Mouse (Mus musculus): ENCODE results near the gene Tenm2. TPM values are rescaled to one million over a fixed set of nuclear protein-coding genes. Genes with fewer than 3 reads are reported as not detected.

Gene Tenm2
- polyA plus RNA-seq, 1 experiment from 2014 or later: 1.5 TPM

GRCm38 (mm10) chr11:37226943-37227342 is 8.8 kb downstream of the Tenm2 start:
- 73% methylated on average over 10 of the region's 10 CpGs for WGBS
- no peaks in the 10 kb centered on the region for H3K4me1 ChIP-seq (ENCODE audit: control insufficient read depth, insufficient read depth, low read length)
- H3K9ac ChIP-seq (replicated peaks; ENCODE audit: low read length): no peak overlapping the region
- no peak overlapping the region for H3K4me3 ChIP-seq (ENCODE audit: low read depth, low read length)
- no peak overlapping the region for H3K4me2 ChIP-seq (ENCODE audit: low read depth, low read length)
- no peaks in the 10 kb centered on the region for H3K36me3 ChIP-seq (replicated peaks; ENCODE audit: control insufficient read depth, insufficient read depth, low read depth, low read length)
- ATAC-seq (replicated peaks; ENCODE audit: insufficient number of reproducible peaks, low FRiP score, low TSS enrichment, low read depth): no peak
- H3K9me3 ChIP-seq (replicated peaks; ENCODE audit: control insufficient read depth, low read length): no peaks in the 10 kb centered on the region
- no peaks in the 10 kb centered on the region for H3K27me3 ChIP-seq (ENCODE audit: control insufficient read depth, insufficient read depth, low read length)
- H3K27ac ChIP-seq (replicated peaks; ENCODE audit: low read depth, low read length): no peak overlapping the region
- no peak for DNase-seq (ENCODE audit: low spot score)

GRCm38 (mm10) chr11:37222737-37223136 is 13.0 kb downstream of the Tenm2 start:
- ATAC-seq (replicated peaks; ENCODE audit: insufficient number of reproducible peaks, low FRiP score, low TSS enrichment, low read depth): no peak

GRCm38 (mm10) chr11:37222056-37222455 is 13.7 kb downstream of the Tenm2 start:
- Histone ChIP-seq H3K9me3 (replicated peaks; ENCODE audit: control insufficient read depth, low read length) (no peaks in the 10 kb centered on the region), H3K9ac (replicated peaks; ENCODE audit: low read length) (no peak overlapping the region), H3K4me2 (ENCODE audit: low read depth, low read length) (no peak overlapping the region), H3K4me1 (ENCODE audit: control insufficient read depth, insufficient read depth, low read length) (no peaks in the 10 kb centered on the region), H3K36me3 (replicated peaks; ENCODE audit: control insufficient read depth, insufficient read depth, low read depth, low read length) (no peaks in the 10 kb centered on the region), H3K27ac (replicated peaks; ENCODE audit: low read depth, low read length) (no peak overlapping the region), H3K4me3 (ENCODE audit: low read depth, low read length) (no peak overlapping the region), H3K27me3 (ENCODE audit: control insufficient read depth, insufficient read depth, low read length) (no peaks in the 10 kb centered on the region)
- no peak for DNase-seq (ENCODE audit: low spot score)
- ATAC-seq (replicated peaks; ENCODE audit: insufficient number of reproducible peaks, low FRiP score, low TSS enrichment, low read depth): no peak
- WGBS: 76% methylated on average over 2 of the region's 2 CpGs

More at GRCm38 (mm10) chr11:37222737-37223136, 13.0 kb downstream of the Tenm2 start:
- no peaks in the 10 kb centered on the region for H3K36me3 ChIP-seq (replicated peaks; ENCODE audit: control insufficient read depth, insufficient read depth, low read depth, low read length)
- H3K9me3 ChIP-seq (replicated peaks; ENCODE audit: control insufficient read depth, low read length): no peaks in the 10 kb centered on the region
- H3K9ac ChIP-seq (replicated peaks; ENCODE audit: low read length): no peak overlapping the region
- DNase-seq (ENCODE audit: low spot score): no peak
- no peaks in the 10 kb centered on the region for H3K4me1 ChIP-seq (ENCODE audit: control insufficient read depth, insufficient read depth, low read length)
- no peak overlapping the region for H3K27ac ChIP-seq (replicated peaks; ENCODE audit: low read depth, low read length)
- H3K27me3 ChIP-seq (ENCODE audit: control insufficient read depth, insufficient read depth, low read length): no peaks in the 10 kb centered on the region
- no peak overlapping the region for H3K4me3 ChIP-seq (ENCODE audit: low read depth, low read length)
- H3K4me2 ChIP-seq (ENCODE audit: low read depth, low read length): no peak overlapping the region
- 63% methylated on average over 2 of the region's 2 CpGs for WGBS

- Histone ChIP-seq H3K9me3 (replicated peaks; ENCODE audit: control insufficient read depth, low read length) (no peaks in the 10 kb centered on the region), H3K27ac (replicated peaks; ENCODE audit: low read depth, low read length) (no peak overlapping the region), H3K4me1 (ENCODE audit: control insufficient read depth, insufficient read depth, low read length) (no peaks in the 10 kb centered on the region), H3K4me2 (ENCODE audit: low read depth, low read length) (no peak overlapping the region), H3K36me3 (replicated peaks; ENCODE audit: control insufficient read depth, insufficient read depth, low read depth, low read length) (no peaks in the 10 kb centered on the region), H3K4me3 (ENCODE audit: low read depth, low read length) (no peak overlapping the region), H3K27me3 (ENCODE audit: control insufficient read depth, insufficient read depth, low read length) (no peaks in the 10 kb centered on the region), H3K9ac (replicated peaks; ENCODE audit: low read length) (no peak overlapping the region)
- 81% methylated on average over 6 of the region's 6 CpGs for WGBS
- DNase-seq (ENCODE audit: low spot score) (no peak), ATAC-seq (replicated peaks; ENCODE audit: insufficient number of reproducible peaks, low FRiP score, low TSS enrichment, low read depth) (no peak)
Observed at GRCm38 (mm10) chr11:37220921-37221320, 14.8 kb downstream of the Tenm2 start.

- Histone ChIP-seq H3K36me3 (replicated peaks; ENCODE audit: control insufficient read depth, insufficient read depth, low read depth, low read length) (no peaks in the 10 kb centered on the region), H3K27ac (replicated peaks; ENCODE audit: low read depth, low read length) (no peak overlapping the region), H3K4me2 (ENCODE audit: low read depth, low read length) (no peak overlapping the region), H3K4me3 (ENCODE audit: low read depth, low read length) (no peak overlapping the region), H3K27me3 (ENCODE audit: control insufficient read depth, insufficient read depth, low read length) (no peaks in the 10 kb centered on the region), H3K4me1 (ENCODE audit: control insufficient read depth, insufficient read depth, low read length) (no peaks in the 10 kb centered on the region), H3K9me3 (replicated peaks; ENCODE audit: control insufficient read depth, low read length) (no peaks in the 10 kb centered on the region), H3K9ac (replicated peaks; ENCODE audit: low read length) (no peak overlapping the region)
- WGBS: 13% methylated on average over 3 of the region's 3 CpGs
- no peak for ATAC-seq (replicated peaks; ENCODE audit: insufficient number of reproducible peaks, low FRiP score, low TSS enrichment, low read depth)
- DNase-seq (ENCODE audit: low spot score): peak; percentile 78
Observed at GRCm38 (mm10) chr11:37186132-37186531, 49.6 kb downstream of the Tenm2 start.

GRCm38 (mm10) chr11:37177426-37177825 is 58.3 kb downstream of the Tenm2 start:
- no peak overlapping the region for H3K27ac ChIP-seq (replicated peaks; ENCODE audit: low read depth, low read length)

GRCm38 (mm10) chr11:37153933-37154880 is 81.6 kb downstream of the Tenm2 start:
- no peaks in the 10 kb centered on the region for H3K27me3 ChIP-seq (ENCODE audit: control insufficient read depth, insufficient read depth, low read length)
- no peak overlapping the region for H3K4me3 ChIP-seq (ENCODE audit: low read depth, low read length)
- H3K4me1 ChIP-seq (ENCODE audit: control insufficient read depth, insufficient read depth, low read length): no peaks in the 10 kb centered on the region
- H3K36me3 ChIP-seq (replicated peaks; ENCODE audit: control insufficient read depth, insufficient read depth, low read depth, low read length): no peaks in the 10 kb centered on the region
- no peak overlapping the region for H3K4me2 ChIP-seq (ENCODE audit: low read depth, low read length)
- H3K9ac ChIP-seq (replicated peaks; ENCODE audit: low read length): no peak overlapping the region
- DNase-seq (ENCODE audit: low spot score) (peak; percentile 45), ATAC-seq (replicated peaks; ENCODE audit: insufficient number of reproducible peaks, low FRiP score, low TSS enrichment, low read depth) (no peak; the same call in 1 of the 2 replicates)
- no peak overlapping the region for H3K27ac ChIP-seq (replicated peaks; ENCODE audit: low read depth, low read length)
- WGBS: 29% methylated on average over 13 of the region's 13 CpGs
- H3K9me3 ChIP-seq (replicated peaks; ENCODE audit: control insufficient read depth, low read length): no peaks in the 10 kb centered on the region

More at GRCm38 (mm10) chr11:37177426-37177825, 58.3 kb downstream of the Tenm2 start:
- Histone ChIP-seq H3K36me3 (replicated peaks; ENCODE audit: control insufficient read depth, insufficient read depth, low read depth, low read length) (no peaks in the 10 kb centered on the region), H3K4me1 (ENCODE audit: control insufficient read depth, insufficient read depth, low read length) (no peaks in the 10 kb centered on the region), H3K9ac (replicated peaks; ENCODE audit: low read length) (no peak overlapping the region), H3K9me3 (replicated peaks; ENCODE audit: control insufficient read depth, low read length) (no peaks in the 10 kb centered on the region), H3K4me2 (ENCODE audit: low read depth, low read length) (no peak overlapping the region), H3K4me3 (ENCODE audit: low read depth, low read length) (no peak overlapping the region), H3K27me3 (ENCODE audit: control insufficient read depth, insufficient read depth, low read length) (no peaks in the 10 kb centered on the region)
- DNase-seq (ENCODE audit: low spot score) (no peak), ATAC-seq (replicated peaks; ENCODE audit: insufficient number of reproducible peaks, low FRiP score, low TSS enrichment, low read depth) (no peak)
- 92% methylated on average over 6 of the region's 6 CpGs for WGBS

GRCm38 (mm10) chr11:37153382-37153781 is 82.4 kb downstream of the Tenm2 start:
- Histone ChIP-seq H3K9me3 (replicated peaks; ENCODE audit: control insufficient read depth, low read length) (no peaks in the 10 kb centered on the region), H3K27ac (replicated peaks; ENCODE audit: low read depth, low read length) (no peak overlapping the region), H3K4me1 (ENCODE audit: control insufficient read depth, insufficient read depth, low read length) (no peaks in the 10 kb centered on the region), H3K4me2 (ENCODE audit: low read depth, low read length) (no peak overlapping the region), H3K36me3 (replicated peaks; ENCODE audit: control insufficient read depth, insufficient read depth, low read depth, low read length) (no peaks in the 10 kb centered on the region), H3K27me3 (ENCODE audit: control insufficient read depth, insufficient read depth, low read length) (no peaks in the 10 kb centered on the region), H3K9ac (replicated peaks; ENCODE audit: low read length) (no peak overlapping the region), H3K4me3 (ENCODE audit: low read depth, low read length) (no peak overlapping the region)
- no peak for ATAC-seq (replicated peaks; ENCODE audit: insufficient number of reproducible peaks, low FRiP score, low TSS enrichment, low read depth)
- WGBS: 56% methylated on average over 5 of the region's 5 CpGs
- DNase-seq (ENCODE audit: low spot score): no peak
